Mouse (Mus musculus) intestine, embryonic 14.5 days (tissue): ENCODE measurements around the gene Hspa13. TPM values are rescaled to one million over a fixed set of nuclear protein-coding genes. Genes with fewer than 3 reads are reported as not detected.

ENCODE experiments used
- ATAC-seq: fragments of 200-750 bp; cut with Nextera tagmentation; replicated peaks from 2 replicates; pipeline ENCODE4 v1.8.0; 2017; ENCODE audit warnings: low read depth, moderate number of reproducible peaks, moderate TSS enrichment, moderate library complexity; ENCODE audit not compliant: low FRiP score, low TSS enrichment
- DNase-seq: peaks from one replicate; pipeline ENCODE4 v3.0.0-alpha.2; 2018; ENCODE audit warnings: low spot score
- H3K27ac ChIP-seq: fragments of 300-500 bp; sonication (generic); 2 replicates; pipeline ENCODE4 v1.5.1; 2014; ENCODE audit warnings: low read depth, mild to moderate bottlenecking, control low read depth
- H3K27me3 ChIP-seq: fragments of 300-500 bp; sonication (generic); replicated peaks from 2 replicates; pipeline ENCODE4 v1.6.1; 2014; ENCODE audit warnings: low read length, control low read depth; ENCODE audit not compliant: control insufficient read depth, insufficient read depth
- H3K36me3 ChIP-seq: fragments of 300-500 bp; sonication (generic); 2 replicates; pipeline ENCODE4 v1.6.1; 2014; ENCODE audit warnings: low read length, control low read depth; ENCODE audit not compliant: control insufficient read depth, insufficient read depth
- H3K4me1 ChIP-seq: fragments of 300-500 bp; sonication (generic); replicated peaks from 2 replicates; pipeline ENCODE4 v1.6.1; 2014; ENCODE audit warnings: low read length, control low read depth, mixed read lengths; ENCODE audit not compliant: control insufficient read depth, insufficient read depth
- H3K4me2 ChIP-seq: fragments of 300-500 bp; sonication (generic); 2 replicates; pipeline ENCODE4 v1.6.1; 2014; ENCODE audit warnings: low read length
- H3K4me3 ChIP-seq: fragments of 300-500 bp; sonication (generic); 2 replicates; pipeline ENCODE4 v1.5.1; 2014; ENCODE audit warnings: low read depth, low read length, control low read depth, mixed read lengths
- H3K9ac ChIP-seq: fragments of 300-500 bp; sonication (generic); 2 replicates; pipeline ENCODE4 v1.6.1; 2014; ENCODE audit warnings: mild to moderate bottlenecking, low read length
- H3K9me3 ChIP-seq: fragments of 300-500 bp; sonication (generic); 2 replicates; pipeline ENCODE4 v1.6.1; 2016; ENCODE audit warnings: low read length, control low read depth; ENCODE audit not compliant: control insufficient read depth
- WGBS: fragments of 180-500 bp; shearing (Covaris S2); extraction: QIAGEN DNeasy Blood & Tissue Kit; methylation state at CpG from one replicate; pipeline ENCODE4 v1.1.7; 2014; 5-methylcytosine and 5-hydroxymethylcytosine counted together
- polyA plus RNA-seq: library from polyadenylated mRNA; unstranded; fragments of >200 nt; fragmentation: Nextera tagmentation; extraction: Ambion mirVana; gene quantifications from 2 replicates; pipeline ENCODE4 v1.2.1, GENCODE M21; 2014

Hspa13 gene
- 27.3 and 30.4 TPM in 2 replicates for polyA plus RNA-seq

GRCm38 (mm10) chr16:75766388-75767249, at the start of gene Hspa13:
Gene Hspa13 (minus strand): TSS chr16:75767104.
- Histone ChIP-seq H3K27ac (peak within 1 kb of the TSS; percentile 61), H3K4me2 (peak within 1 kb of the TSS; percentile 78), H3K9me3 (no peaks in the 10 kb centered on the region), H3K36me3 (peaks cover 13% of the 10 kb centered on the region), H3K4me1 (peaks cover 10% of the 10 kb centered on the region; the same call in 1 of the 2 replicates), H3K27me3 (no peaks in the 10 kb centered on the region), H3K4me3 (peak within 1 kb of the TSS; percentile 86), H3K9ac (peak within 1 kb of the TSS; percentile 66)
- DNase-seq = peak; percentile 96
- under 1% methylated on average over 51 of the region's 51 CpGs for WGBS
- peak; percentile 97 for ATAC-seq

DNA sequence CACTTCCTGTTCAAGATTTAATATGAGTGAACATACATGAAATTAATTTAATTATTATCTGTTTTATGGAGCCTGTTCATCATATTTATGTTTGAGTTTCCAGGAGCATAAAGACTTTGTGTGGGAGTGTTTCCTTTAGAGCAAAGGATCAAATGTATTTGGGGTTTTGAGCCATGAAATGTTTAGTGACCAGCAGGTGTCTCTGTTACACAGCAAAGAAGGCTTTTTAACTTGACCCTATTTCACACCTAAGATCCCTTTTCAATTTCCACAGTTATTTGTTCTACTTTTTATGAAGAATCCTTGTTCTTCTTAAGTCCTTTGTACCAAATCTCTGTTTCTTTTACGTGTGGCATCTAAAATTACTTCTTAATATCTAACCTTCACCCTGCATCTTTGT, 12.4 kb upstream of the Hspa13 start:
- Histone ChIP-seq H3K4me1 (no peaks in the 10 kb centered on the region), H3K4me3 (no peak overlapping the region), H3K4me2 (no peak overlapping the region), H3K9me3 (no peaks in the 10 kb centered on the region), H3K36me3 (no peaks in the 10 kb centered on the region), H3K27ac (no peak overlapping the region), H3K27me3 (no peaks in the 10 kb centered on the region), H3K9ac (no peak overlapping the region)
- no peak for ATAC-seq
- 44% methylated on average over 1 of the region's 1 CpGs for WGBS
- no peak for DNase-seq

- no peak for DNase-seq
- Histone ChIP-seq H3K9me3 (no peaks in the 10 kb centered on the region), H3K4me2 (no peak overlapping the region), H3K4me3 (no peak overlapping the region), H3K27ac (no peak overlapping the region), H3K9ac (no peak overlapping the region), H3K27me3 (no peaks in the 10 kb centered on the region), H3K36me3 (no peaks in the 10 kb centered on the region), H3K4me1 (no peaks in the 10 kb centered on the region)
- no peak for ATAC-seq
- 90% methylated on average over 10 of the region's 10 CpGs for WGBS
Observed at GRCm38 (mm10) chr16:75773222-75773621, 6.3 kb upstream of the Hspa13 start.

GRCm38 (mm10) chr16:75767250-75768002, 522 bp upstream of the Hspa13 start:
- H3K4me3 ChIP-seq = peak overlapping the region; percentile 86
- DNase-seq (no peak), ATAC-seq (peak; percentile 83)
- H3K36me3 ChIP-seq = peaks cover 12% of the 10 kb centered on the region
- peaks cover 10% of the 10 kb centered on the region; the same call in 1 of the 2 replicates for H3K4me1 ChIP-seq
- H3K9ac ChIP-seq = peak overlapping the region; percentile 53
- H3K4me2 ChIP-seq = peak overlapping the region; percentile 78
- H3K27ac ChIP-seq = peak overlapping the region; percentile 61
- no peaks in the 10 kb centered on the region for H3K27me3 ChIP-seq
- 18% methylated on average over 21 of the region's 21 CpGs for WGBS
- H3K9me3 ChIP-seq = no peaks in the 10 kb centered on the region

- H3K4me3 ChIP-seq = no peak overlapping the region
- WGBS = 73% methylated on average over 1 of the region's 1 CpGs
- H3K27me3 ChIP-seq = no peaks in the 10 kb centered on the region
- DNase-seq (no peak), ATAC-seq (no peak)
- H3K9me3 ChIP-seq = no peaks in the 10 kb centered on the region
- H3K36me3 ChIP-seq = peaks cover 34% of the 10 kb centered on the region
- H3K4me2 ChIP-seq = no peak overlapping the region
- no peaks in the 10 kb centered on the region for H3K4me1 ChIP-seq
- H3K9ac ChIP-seq = no peak overlapping the region
- H3K27ac ChIP-seq = no peak overlapping the region
Observed at GRCm38 (mm10) chr16:75752876-75753275, 14.0 kb downstream of the Hspa13 start.

GRCm38 (mm10) chr16:75750103-75750502, 16.8 kb downstream of the Hspa13 start:
- H3K9ac ChIP-seq = no peak overlapping the region

GRCm38 (mm10) chr16:75748926-75749325, 18.0 kb downstream of the Hspa13 start:
- Histone ChIP-seq H3K4me2 (no peak overlapping the region), H3K36me3 (no peaks in the 10 kb centered on the region), H3K9ac (no peak overlapping the region), H3K27ac (no peak overlapping the region), H3K4me3 (no peak overlapping the region), H3K9me3 (no peaks in the 10 kb centered on the region), H3K27me3 (no peaks in the 10 kb centered on the region), H3K4me1 (no peaks in the 10 kb centered on the region)
- ATAC-seq (no peak), DNase-seq (no peak)
- WGBS = 90% methylated on average over 1 of the region's 1 CpGs

More at GRCm38 (mm10) chr16:75750103-75750502, 16.8 kb downstream of the Hspa13 start:
- no peaks in the 10 kb centered on the region for H3K4me1 ChIP-seq
- 57% methylated on average over 5 of the region's 5 CpGs for WGBS
- no peak for DNase-seq
- H3K27ac ChIP-seq = no peak overlapping the region
- peaks cover 10% of the 10 kb centered on the region; the same call in 1 of the 2 replicates for H3K36me3 ChIP-seq
- no peak overlapping the region for H3K4me3 ChIP-seq
- no peak for ATAC-seq
- H3K9me3 ChIP-seq = no peaks in the 10 kb centered on the region
- no peak overlapping the region for H3K4me2 ChIP-seq
- H3K27me3 ChIP-seq = no peaks in the 10 kb centered on the region

- Histone ChIP-seq H3K4me2 (no peak overlapping the region), H3K9me3 (no peaks in the 10 kb centered on the region), H3K4me3 (no peak overlapping the region), H3K27me3 (no peaks in the 10 kb centered on the region), H3K4me1 (no peaks in the 10 kb centered on the region), H3K9ac (no peak overlapping the region), H3K36me3 (no peaks in the 10 kb centered on the region), H3K27ac (no peak overlapping the region)
- DNase-seq (no peak), ATAC-seq (no peak)
- 71% methylated on average over 3 of the region's 3 CpGs for WGBS
Observed at GRCm38 (mm10) chr16:75744014-75744413, 22.9 kb downstream of the Hspa13 start.
